Mouse (Mus musculus): Measurements from ENCODE around the gene Adipor2.

Adipor2 gene

DNA sequence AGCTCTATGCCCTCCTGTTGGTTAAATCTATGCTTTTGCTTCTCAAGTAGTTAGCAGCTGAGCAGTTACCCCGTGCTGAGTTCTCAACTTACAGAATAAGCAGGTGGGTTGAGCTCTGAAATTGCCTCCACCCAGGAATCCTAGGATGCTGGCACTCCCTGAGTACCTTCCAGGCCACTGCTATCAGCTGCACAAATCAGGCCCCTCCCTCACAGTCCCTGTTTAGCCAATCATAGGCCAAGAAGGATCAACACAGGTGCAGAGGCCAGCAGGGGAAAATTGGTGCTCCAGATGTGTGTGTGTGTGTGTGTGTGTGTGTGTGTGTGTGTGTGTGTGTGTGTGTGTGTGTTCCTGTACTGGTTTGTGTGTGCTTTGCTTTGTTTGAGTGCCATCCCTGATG is 85.4 kb downstream of the Adipor2 start:
- DNase-seq (ENCODE audit: low read depth, low spot score): no peak

DNA sequence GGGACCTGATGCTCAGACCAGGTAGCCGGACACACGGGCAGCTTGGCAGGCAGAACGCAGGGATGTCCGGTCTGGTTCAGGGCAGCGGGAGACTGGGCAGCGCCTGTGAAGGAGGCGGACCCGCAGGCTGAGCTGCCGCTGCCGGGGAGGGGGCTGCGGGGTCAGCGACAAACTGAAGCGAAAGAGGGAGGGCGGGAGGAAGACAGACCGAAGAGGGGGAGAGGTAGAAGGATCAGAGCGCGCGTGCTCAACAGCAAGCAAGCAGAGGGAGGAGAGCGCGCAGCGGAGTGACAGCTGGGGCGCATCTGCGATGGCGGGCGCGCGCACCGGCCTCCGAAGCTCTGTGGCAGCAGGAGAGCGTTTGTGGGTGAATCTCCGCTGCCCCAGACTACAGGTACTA is 87.0 kb downstream of the Adipor2 start, which contains the start of gene Lrtm2:
TSS of gene Lrtm2 (minus strand) at position 261 of the 400 bp plus-strand sequence.
- Histone ChIP-seq H3K36me3 (ENCODE audit: control insufficient read depth, insufficient read depth, low read length, poor library complexity, severe bottlenecking) (no peaks in the 10 kb centered on the region), H3K27me3 (ENCODE audit: control insufficient read depth, insufficient read depth, low read length, poor library complexity, severe bottlenecking) (peaks cover 1% of the 10 kb centered on the region; the same call in 1 of the 2 replicates)
- no peak for DNase-seq (ENCODE audit: low read depth, low spot score)

More for the DNA sequence above, 85.4 kb downstream of the Adipor2 start:
- Histone ChIP-seq H3K27me3 (ENCODE audit: control insufficient read depth, insufficient read depth, low read length, poor library complexity, severe bottlenecking) (peaks cover 1% of the 10 kb centered on the region; the same call in 1 of the 2 replicates), H3K36me3 (ENCODE audit: control insufficient read depth, insufficient read depth, low read length, poor library complexity, severe bottlenecking) (no peaks in the 10 kb centered on the region)

DNA sequence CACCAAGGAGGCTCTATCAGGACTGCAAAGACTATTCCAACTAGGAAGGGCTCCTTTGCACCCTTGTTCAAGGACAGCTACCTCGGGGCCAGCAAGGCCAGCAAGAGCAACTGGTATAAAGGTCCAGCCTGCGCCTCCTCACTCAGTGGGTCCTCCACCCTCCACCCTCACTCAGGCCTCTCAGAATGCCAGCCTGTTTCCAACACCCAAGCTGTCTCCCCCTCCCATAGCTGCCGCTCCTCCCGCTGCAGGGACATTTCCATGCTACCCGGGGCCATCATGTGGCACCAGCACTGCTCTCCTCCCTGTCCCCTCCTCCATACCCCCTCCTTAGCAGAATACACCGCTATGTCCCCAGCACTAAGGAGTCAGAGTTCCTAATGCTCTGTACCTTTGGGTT is 87.6 kb downstream of the Adipor2 start:
- no peaks in the 10 kb centered on the region for H3K36me3 ChIP-seq (ENCODE audit: control insufficient read depth, insufficient read depth, low read length, poor library complexity, severe bottlenecking)
- no peak for DNase-seq (ENCODE audit: low read depth, low spot score)

DNA sequence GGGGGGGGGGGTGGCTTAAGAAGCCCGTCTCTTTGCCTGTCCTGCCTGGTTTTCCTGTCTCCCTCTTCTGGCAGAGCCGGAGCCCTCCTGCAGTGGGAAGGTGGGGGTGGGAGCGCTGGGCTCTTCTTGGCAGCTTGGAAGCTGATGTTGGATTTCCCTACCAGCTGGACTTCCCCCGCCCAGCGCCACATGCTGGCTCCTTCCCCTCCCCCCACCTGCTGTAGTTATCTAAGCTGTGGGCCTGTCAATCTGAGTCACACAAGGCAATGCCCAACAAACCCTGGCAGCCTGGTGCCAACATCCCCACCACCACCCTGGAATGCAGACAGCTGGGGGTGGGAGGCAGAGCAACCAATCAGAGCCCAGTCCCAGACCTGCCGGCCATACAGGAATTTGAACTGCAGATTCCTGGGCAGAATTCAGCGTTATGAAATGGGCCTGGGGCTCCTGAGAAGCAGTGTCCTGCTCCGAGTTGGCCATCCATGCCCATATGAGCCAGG is 88.2 kb downstream of the Adipor2 start:
- H3K27me3 ChIP-seq (ENCODE audit: control insufficient read depth, insufficient read depth, low read length, poor library complexity, severe bottlenecking): peaks cover 1% of the 10 kb centered on the region; the same call in 1 of the 2 replicates
- no peak for DNase-seq (ENCODE audit: low read depth, low spot score)

More for the DNA sequence above, 87.6 kb downstream of the Adipor2 start:
- peaks cover 1% of the 10 kb centered on the region; the same call in 1 of the 2 replicates for H3K27me3 ChIP-seq (ENCODE audit: control insufficient read depth, insufficient read depth, low read length, poor library complexity, severe bottlenecking)

DNA sequence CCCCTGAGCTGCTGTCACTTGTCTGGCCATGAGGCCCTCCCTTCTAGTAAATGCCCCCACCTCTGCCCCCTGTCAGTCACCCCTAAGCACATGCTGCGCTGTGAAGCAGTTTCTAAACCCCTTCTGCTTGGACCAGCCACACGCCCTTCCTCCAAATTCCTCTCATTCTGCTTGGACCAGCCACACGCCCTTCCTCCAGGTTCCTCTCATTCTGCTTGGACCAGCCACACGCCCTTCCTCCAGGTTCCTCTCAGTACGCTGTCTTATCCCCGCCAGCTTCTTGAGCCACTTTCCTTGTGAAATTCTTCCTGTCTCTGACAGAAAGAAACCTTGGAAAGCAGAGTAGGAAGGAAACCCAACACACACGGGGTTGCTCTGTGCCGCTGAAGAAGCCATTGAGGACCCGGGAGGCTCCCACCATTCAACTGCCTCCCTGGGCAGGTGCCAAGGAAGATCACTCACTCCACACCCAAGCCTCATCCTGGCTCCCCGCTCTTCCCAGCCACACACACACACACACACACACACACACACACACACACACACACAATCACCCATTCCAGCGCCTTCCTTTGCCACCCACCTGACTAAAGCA is 88.9 kb downstream of the Adipor2 start:
- DNase-seq (ENCODE audit: low read depth, low spot score): no peak
- H3K27me3 ChIP-seq (ENCODE audit: control insufficient read depth, insufficient read depth, low read length, poor library complexity, severe bottlenecking): peaks cover 1% of the 10 kb centered on the region; the same call in 1 of the 2 replicates
- no peaks in the 10 kb centered on the region for H3K36me3 ChIP-seq (ENCODE audit: control insufficient read depth, insufficient read depth, low read length, poor library complexity, severe bottlenecking)

More for the DNA sequence above, 88.2 kb downstream of the Adipor2 start:
- no peaks in the 10 kb centered on the region for H3K36me3 ChIP-seq (ENCODE audit: control insufficient read depth, insufficient read depth, low read length, poor library complexity, severe bottlenecking)

DNA sequence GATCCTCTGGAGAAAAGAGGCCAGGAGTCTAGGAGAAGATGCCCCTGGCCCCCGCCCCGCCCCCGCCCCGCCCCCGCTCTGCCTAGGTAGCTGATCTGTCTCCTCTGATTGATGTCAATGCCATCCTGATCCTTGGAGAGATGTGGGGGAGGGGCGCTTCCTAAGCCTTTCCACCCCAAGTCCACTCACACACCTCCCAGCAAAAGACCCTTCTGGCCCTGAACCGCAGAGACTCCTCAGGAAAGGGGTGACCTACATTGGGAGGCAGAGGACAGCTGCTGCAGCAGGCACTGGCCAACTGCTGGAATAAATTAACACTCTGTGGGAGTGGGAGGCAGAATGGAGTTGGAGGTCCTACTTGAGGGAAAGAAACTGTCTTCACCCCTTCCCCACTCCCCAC is 91.0 kb downstream of the Adipor2 start:
- no peak for DNase-seq (ENCODE audit: low read depth, low spot score)
- no peaks in the 10 kb centered on the region for H3K36me3 ChIP-seq (ENCODE audit: control insufficient read depth, insufficient read depth, low read length, poor library complexity, severe bottlenecking)
- peaks cover 1% of the 10 kb centered on the region; the same call in 1 of the 2 replicates for H3K27me3 ChIP-seq (ENCODE audit: control insufficient read depth, insufficient read depth, low read length, poor library complexity, severe bottlenecking)

DNA sequence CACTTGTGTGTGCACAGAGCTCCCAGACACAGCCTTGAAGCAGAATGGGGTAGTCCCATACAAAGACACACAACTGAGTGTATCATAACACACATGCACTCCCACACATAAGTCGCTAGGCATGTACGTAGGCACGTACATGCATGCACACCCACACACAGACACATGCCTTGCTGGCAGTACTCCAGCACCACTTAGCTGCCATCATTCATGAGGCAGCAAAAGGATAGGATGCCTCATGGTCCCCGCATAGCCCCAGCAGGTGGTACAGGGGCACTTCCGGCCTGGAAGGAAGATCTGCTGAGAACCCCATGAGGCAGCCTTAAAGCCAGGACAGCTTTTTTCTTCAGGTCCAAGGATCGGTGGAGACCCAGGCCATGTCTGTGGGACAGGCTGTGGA is 91.5 kb downstream of the Adipor2 start:
- Histone ChIP-seq H3K27me3 (ENCODE audit: control insufficient read depth, insufficient read depth, low read length, poor library complexity, severe bottlenecking) (peaks cover 1% of the 10 kb centered on the region; the same call in 1 of the 2 replicates), H3K36me3 (ENCODE audit: control insufficient read depth, insufficient read depth, low read length, poor library complexity, severe bottlenecking) (no peaks in the 10 kb centered on the region)
- DNase-seq (ENCODE audit: low read depth, low spot score): no peak

DNA sequence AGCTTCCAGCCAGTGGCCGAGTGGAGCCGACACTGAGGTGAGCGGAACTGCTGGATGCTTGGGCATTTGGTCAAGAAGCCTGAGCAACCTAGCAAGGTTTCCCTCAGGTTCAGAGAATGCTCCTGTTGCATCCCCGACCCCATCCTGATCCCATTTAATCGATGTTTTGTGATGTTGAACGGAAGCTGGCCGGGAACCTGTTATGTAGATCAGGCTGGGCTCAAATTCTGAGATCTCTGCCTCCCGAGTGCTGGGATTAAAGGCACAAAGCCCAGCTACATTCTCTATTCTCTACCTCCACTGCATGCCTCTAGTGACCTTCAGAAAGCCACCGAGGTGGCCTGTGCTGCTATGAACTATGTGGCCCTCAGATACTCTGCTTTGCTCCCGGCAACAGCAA is 92.7 kb downstream of the Adipor2 start:
- H3K27me3 ChIP-seq (ENCODE audit: control insufficient read depth, insufficient read depth, low read length, poor library complexity, severe bottlenecking): peaks cover 1% of the 10 kb centered on the region; the same call in 1 of the 2 replicates
- H3K36me3 ChIP-seq (ENCODE audit: control insufficient read depth, insufficient read depth, low read length, poor library complexity, severe bottlenecking): no peaks in the 10 kb centered on the region

DNA sequence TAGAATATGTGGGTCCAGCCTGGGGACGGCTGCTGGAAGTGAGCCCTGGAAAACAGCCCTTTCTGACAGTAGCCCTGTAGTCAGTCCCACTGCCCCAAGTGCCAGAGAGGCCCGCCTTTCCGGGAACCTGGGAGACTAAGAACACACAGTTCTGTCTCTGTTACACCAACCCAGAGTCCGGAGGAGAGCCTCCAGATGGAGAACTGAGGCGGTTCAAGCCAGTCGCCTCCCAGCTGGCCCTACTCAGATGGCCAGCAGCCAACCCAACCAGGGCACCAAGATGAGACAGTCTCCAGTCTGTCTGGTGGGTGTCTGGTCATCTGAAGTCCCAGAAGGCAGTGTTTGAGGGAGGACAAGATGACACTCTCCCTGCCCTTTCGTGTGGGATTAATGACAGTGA is 95.8 kb downstream of the Adipor2 start:
- no peaks in the 10 kb centered on the region for H3K27me3 ChIP-seq (ENCODE audit: control insufficient read depth, insufficient read depth, low read length, poor library complexity, severe bottlenecking)
- DNase-seq (ENCODE audit: low read depth, low spot score): no peak

More for the DNA sequence above, 92.7 kb downstream of the Adipor2 start:
- DNase-seq (ENCODE audit: low read depth, low spot score): no peak

DNA sequence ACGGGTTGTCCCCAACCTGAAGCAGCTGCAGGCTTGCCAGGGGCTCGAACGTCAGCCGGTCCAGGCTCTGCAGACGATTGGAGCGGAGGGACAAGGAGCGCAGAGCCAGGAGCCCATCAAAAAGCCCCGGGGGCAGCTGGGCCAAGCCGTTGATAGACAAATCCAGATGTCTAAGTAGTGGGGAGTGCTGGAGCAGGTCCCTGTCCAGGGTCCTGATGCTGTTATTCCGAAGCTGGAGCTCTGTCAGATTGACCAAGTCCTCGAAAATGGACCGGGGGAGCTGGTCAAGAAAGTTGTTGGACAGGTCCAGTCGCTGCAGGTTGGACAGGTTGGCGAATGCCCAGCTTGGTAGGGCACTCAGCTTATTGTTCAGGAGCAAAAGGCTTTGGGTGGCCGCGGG is 97.0 kb downstream of the Adipor2 start:
- no peak for DNase-seq (ENCODE audit: low read depth, low spot score)
- H3K36me3 ChIP-seq (ENCODE audit: control insufficient read depth, insufficient read depth, low read length, poor library complexity, severe bottlenecking): no peaks in the 10 kb centered on the region
- H3K27me3 ChIP-seq (ENCODE audit: control insufficient read depth, insufficient read depth, low read length, poor library complexity, severe bottlenecking): no peaks in the 10 kb centered on the region

More for the DNA sequence above, 95.8 kb downstream of the Adipor2 start:
- H3K36me3 ChIP-seq (ENCODE audit: control insufficient read depth, insufficient read depth, low read length, poor library complexity, severe bottlenecking): no peaks in the 10 kb centered on the region

DNA sequence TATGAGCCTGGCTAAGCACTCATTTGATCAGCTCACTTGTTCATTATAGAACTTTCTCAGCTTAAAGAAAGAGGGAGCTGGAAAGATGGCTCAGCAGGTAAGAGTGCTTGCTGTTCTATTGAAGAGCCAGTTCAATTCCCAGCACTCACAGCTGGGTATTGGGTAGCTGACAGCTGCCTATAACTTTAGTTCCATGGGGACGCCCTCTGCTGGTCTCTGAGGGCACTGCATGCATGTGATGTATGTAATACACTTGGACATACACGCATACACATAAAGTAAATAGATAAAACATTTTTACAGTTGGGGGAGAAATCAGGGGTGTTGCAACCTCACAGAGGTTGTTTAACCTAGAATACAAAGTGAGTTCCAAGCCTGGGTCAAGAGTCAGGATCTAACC is 98.1 kb downstream of the Adipor2 start:
- no peak for DNase-seq (ENCODE audit: low read depth, low spot score)
- H3K27me3 ChIP-seq (ENCODE audit: control insufficient read depth, insufficient read depth, low read length, poor library complexity, severe bottlenecking): no peaks in the 10 kb centered on the region
- H3K36me3 ChIP-seq (ENCODE audit: control insufficient read depth, insufficient read depth, low read length, poor library complexity, severe bottlenecking): no peaks in the 10 kb centered on the region

DNA sequence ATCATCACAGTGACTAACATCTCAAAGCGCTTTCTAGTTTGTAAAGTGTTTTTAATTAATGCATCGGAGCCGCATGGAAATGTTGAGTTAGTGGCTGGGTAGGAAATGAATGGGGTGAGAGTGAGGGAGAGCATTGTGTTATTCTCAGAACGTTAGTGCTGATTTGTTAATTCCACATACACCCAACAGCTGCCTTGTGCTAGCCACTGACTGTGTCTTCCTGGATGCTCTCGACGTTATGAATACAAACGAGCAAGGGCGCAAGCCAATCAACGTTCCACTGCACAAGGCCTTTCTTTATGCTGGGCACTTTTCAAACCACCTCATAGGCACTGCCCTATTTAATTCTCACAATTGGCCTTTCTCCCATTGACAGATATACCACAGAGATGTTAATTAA is 98.8 kb downstream of the Adipor2 start:
- Histone ChIP-seq H3K36me3 (ENCODE audit: control insufficient read depth, insufficient read depth, low read length, poor library complexity, severe bottlenecking) (no peaks in the 10 kb centered on the region), H3K27me3 (ENCODE audit: control insufficient read depth, insufficient read depth, low read length, poor library complexity, severe bottlenecking) (no peaks in the 10 kb centered on the region)
- no peak for DNase-seq (ENCODE audit: low read depth, low spot score)

DNA sequence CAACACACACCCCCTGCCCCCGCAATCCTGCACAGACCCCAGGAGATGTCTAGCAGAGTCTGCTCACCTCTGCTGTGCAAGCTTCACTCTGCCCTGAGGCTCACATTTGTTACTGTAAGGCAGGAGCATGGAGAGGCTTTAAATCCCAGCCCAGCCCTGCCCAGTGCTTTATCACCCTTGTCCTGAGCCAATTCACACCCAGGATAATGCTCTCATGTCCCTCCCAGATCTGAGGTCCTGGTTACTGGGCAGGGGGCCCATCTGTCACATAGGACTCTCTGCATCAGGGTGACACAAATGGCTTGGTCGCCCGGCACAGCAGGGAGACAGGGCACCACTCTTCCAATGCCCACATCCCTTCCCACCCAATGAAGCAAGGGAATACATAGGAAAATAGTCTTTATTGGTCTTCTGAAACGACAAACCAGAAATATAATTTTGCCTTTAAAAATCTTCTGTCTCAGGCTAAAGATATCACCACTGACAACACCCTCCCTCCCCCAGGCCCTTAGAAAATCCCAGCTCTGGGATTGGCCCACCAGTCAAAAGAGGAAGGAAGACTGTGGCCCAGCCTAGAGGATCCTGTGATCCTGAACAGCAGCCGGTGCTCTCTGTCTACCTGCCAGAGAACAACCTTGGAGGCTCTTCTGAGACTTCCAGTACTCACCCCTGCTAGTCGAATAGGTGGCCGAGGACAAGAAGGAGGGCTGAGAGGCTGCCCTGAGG is 102.6 kb downstream of the Adipor2 start:
- no peaks in the 10 kb centered on the region for H3K27me3 ChIP-seq (ENCODE audit: control insufficient read depth, insufficient read depth, low read length, poor library complexity, severe bottlenecking)
- no peaks in the 10 kb centered on the region for H3K36me3 ChIP-seq (ENCODE audit: control insufficient read depth, insufficient read depth, low read length, poor library complexity, severe bottlenecking)
- no peak for DNase-seq (ENCODE audit: low read depth, low spot score)

DNA sequence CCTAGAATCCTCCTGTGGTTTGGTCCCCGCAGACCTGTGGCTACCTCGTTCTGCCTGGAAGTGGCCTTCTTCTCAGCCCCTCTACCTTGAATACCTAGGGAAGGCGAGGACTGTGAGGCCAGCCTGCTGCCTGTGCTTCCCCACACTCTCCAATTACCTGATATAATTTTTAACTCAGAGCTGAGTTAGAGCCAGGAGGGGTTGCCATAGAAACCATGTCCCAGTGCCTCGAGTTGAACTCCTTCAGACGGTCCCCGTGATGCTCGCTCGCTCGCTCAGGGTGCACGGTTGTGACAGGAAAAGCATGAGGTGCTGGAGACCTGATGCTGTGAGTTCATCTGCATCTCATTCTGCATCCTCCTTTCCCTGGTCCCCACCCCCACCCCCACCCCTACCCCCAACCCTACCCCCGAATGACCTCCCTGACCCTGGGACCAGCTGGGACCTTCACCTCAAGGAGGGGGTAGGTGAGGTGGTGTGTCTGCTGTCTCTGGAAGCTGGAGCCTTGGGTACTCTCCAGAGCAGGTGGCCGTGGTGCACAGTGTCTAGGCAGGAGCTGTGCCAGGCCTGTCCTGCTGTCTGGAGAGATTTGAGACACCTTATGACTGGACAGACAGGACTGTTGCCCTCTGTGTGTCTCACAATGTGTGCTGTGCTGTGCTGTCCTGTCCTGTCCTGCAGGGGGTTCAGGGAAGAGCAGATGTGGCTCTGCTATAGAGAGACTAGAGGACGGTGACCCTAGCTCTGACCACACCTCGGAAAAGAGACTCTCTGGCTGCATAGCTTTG is 103.7 kb downstream of the Adipor2 start:
- Histone ChIP-seq H3K36me3 (ENCODE audit: control insufficient read depth, insufficient read depth, low read length, poor library complexity, severe bottlenecking) (no peaks in the 10 kb centered on the region), H3K27me3 (ENCODE audit: control insufficient read depth, insufficient read depth, low read length, poor library complexity, severe bottlenecking) (no peaks in the 10 kb centered on the region)
- DNase-seq (ENCODE audit: low read depth, low spot score): no peak

Data from splenic B cell, adult 2 months (primary cell).